Mouse (Mus musculus) kidney, adult 11 months (tissue): ENCODE data around the gene Zfp108.
"Not testable (repeated sequence)": the region's sequence is repeated elsewhere in the genome, so short reads cannot be mapped to it uniquely, and the experiment has no call there.

Experiments used
- DNase-seq: peaks from one replicate; pipeline ENCODE4 v3.0.0; 2022

The Zfp108 gene

GRCm38 (mm10) chr7:24254633-24255474 is at the start of gene Zfp108:
TSS of gene Zfp108 (plus strand) at chr7:24254794.
- DNase-seq = peak; percentile 87

GRCm38 (mm10) chr7:24207488-24208261 is 46.9 kb upstream of the Zfp108 start:
- peak; percentile 77 for DNase-seq

DNA sequence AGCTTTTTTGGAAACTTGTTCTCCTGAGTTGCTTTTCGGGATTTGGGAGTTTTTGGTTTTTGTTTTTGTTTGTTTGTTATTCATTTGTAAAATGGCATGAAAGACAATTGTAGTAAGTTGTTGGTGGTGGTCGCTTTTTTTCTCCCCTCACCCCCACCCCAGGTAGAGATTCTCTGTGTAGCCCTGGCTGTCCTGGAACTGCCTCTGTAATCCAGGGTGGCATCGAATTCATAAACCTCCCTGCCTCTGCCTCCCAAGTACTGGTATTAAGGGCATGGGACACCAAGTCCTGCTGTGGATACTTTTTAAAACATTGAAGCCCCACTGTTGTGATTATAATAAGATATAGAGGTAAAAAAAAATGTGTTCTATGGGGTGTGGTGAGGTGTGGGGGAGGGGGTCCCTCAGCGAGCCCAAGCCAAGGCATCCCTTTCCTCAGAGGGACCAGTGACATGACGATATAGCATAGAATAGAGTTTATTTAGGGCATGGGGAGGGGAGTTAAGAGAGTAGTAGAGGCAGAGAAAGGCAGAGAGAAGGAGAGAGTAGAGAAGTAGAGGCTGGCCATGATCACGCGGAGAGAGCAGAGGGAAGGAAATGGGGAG is 46.2 kb upstream of the Zfp108 start:
- no peak for DNase-seq

DNA sequence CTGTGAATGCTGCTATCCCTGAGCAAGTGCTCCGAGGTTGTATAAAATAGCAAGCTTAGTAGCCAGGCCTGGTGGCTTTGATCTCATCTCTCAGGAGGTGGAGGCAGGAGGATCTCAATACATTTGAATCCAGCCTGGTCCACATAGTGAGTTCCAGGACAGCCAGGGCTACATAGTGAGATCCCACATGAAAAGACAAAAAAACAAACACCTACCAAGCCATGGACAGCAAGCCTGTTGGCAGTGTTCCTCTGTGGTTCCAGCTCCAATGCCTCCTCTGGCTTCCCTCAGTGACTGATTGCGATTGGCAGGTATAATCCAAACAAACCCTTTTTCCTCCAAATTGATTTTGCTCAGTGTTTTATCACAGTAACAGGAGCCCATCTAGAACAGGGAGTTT is 44.3 kb upstream of the Zfp108 start:
- no peak for DNase-seq

GRCm38 (mm10) chr7:24211343-24211742 is 43.3 kb upstream of the Zfp108 start, which contains the start of gene Zfp111:
TSS of gene Zfp111 (minus strand) at chr7:24211443.
- no peak for DNase-seq

GRCm38 (mm10) chr7:24237040-24237791 is 17.4 kb upstream of the Zfp108 start, which contains the start of gene Zfp109:
TSS of gene Zfp109 (minus strand) at chr7:24237560.
- peak; percentile 64 for DNase-seq

- peak; percentile 19 for DNase-seq
Observed at GRCm38 (mm10) chr7:24253779-24254615, 597 bp upstream of the Zfp108 start.

- DNase-seq = no peak
Observed at GRCm38 (mm10) chr7:24259306-24259999, 4.9 kb downstream of the Zfp108 start.

- DNase-seq = no peak
Observed at GRCm38 (mm10) chr7:24260000-24260312, 5.4 kb downstream of the Zfp108 start.

- DNase-seq = no peak
Observed at GRCm38 (mm10) chr7:24268176-24269155, 13.9 kb downstream of the Zfp108 start.

DNA sequence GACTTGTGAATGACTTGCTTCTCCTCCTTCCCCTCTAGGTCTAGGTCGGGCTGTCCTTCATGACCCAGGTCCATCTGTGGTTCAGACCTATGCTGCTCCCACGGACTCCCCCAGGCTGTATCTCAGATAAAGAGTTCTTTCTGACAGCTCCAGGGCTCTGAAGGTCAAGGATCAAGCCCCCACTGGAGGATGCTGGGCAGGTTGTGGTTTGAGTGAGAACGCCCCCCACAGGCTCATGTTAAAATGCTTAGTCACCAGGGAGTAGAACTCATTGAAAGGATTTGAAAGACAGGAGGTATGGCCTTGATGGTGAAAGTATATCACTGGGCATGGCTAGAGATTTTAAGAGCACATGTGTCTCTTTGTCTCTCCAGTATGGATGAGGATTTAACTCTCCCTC is 14.7 kb downstream of the Zfp108 start:
- no peak for DNase-seq

DNA sequence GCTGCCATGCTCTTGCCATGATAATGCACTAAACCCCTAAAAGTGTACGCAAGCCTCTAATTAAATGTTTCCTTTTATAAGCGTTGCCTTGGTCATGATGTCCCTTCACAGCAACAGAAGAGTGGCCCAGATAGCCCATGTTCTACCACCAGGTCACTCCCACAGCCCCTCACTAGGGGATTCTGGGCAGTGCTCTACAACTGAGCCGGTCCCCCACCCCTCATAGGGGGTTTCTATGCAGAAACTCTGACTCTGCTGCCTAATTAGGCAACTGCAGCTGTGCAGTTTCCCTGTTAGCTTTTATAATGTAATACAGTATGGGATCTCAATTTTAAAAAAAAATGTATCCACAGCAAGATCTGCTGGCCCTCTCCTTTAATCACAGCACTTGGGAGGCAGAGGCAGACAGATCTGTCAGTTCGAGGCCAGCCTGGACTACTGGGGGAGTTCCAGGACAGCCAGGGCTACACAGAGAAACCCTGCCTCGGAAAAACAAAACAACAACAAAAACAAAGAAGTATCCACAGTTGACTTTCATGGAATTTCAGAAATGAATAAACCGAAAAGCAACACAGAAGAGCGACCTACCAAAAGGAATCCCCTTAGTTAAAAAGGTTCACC is 15.2 kb downstream of the Zfp108 start:
- no peak for DNase-seq

DNA sequence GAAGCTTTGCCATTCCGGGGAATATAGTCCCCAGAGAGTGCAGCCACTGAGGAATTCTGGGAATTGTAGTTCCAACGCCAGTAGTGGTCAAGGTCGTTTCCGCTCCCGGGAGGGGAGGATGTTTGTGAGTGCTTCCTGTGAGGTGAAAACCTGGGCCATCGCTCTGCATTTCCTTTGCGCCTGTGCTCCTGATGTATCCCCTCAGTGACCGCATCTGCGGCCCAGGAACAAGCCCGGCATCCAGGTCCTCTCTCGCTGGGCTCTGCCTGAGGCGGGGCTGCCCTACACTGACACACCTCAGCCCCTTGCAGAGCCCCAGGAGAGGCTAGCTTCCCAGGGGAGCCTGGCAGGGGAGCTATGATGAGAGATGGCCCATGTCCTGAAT is 15.7 kb downstream of the Zfp108 start, which contains the start of gene Zfp93:
TSS of gene Zfp93 (plus strand) at position 133 of the 385 bp plus-strand sequence.
- peak; percentile 86 for DNase-seq

GRCm38 (mm10) chr7:24271191-24271590 is 16.6 kb downstream of the Zfp108 start:
- DNase-seq = no peak

DNA sequence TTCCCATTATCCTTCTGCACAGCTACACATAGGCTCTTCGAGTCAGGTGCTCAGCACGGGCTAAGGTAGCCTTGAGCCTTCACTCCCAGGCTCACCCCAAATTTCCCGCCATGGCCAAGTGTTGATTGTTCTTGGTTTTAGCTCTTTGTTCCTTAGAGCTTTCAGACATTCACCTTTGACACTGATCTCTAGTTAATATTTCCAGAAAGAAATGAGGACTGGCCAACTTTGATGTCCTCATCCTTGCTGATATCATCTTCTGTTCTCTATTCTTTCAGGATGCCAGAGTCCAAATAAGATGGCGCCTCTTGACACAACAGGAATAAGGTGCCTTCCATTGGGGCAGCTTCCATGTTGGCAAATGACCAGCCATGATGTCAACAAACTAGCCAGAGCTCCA is 19.9 kb downstream of the Zfp108 start:
- no peak for DNase-seq

DNA sequence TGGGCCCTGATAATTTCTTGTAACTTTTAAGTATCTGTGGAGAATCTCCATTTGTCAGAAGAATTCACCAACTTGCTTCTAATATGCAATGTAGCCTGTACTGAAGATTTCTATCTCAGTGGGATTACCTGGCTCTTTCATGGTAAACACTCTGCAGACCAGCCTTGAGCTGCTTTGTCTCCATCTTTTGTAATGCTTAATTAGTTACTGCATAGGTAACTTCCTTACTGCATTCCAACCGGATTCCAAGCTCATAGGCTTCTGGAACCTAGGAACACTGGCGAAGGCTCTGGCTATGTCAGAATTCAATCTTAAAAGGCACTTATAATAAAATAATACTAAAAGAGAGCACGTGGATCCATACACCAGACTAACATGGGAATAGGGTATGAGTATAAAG is 24.2 kb downstream of the Zfp108 start:
- DNase-seq = not testable (repeated sequence)

GRCm38 (mm10) chr7:24280031-24280857 is 25.6 kb downstream of the Zfp108 start:
- no peak for DNase-seq

DNA sequence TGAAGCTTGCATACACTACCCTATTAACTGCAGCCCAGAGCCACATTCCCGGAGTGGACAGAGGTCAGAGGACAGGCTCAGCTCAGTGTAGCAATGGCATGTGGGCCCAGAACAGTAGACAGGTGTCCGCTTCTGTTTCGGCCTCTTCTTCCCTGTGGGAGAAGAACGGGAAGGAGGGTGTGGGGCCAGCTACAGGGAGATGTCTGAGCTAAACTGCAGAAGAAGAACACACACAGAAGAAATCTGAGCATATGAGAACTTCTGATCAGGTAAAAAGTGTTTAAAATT is 26.2 kb downstream of the Zfp108 start:
- peak; percentile 42 for DNase-seq

GRCm38 (mm10) chr7:24286090-24286489 is 31.5 kb downstream of the Zfp108 start:
- no peak for DNase-seq
